Mouse (Mus musculus) testis, postnatal 10 days (tissue): Measurements from ENCODE around the gene Lix1l.

ENCODE experiments used
- DNase-seq: peaks from one replicate; pipeline ENCODE4 v3.0.0; 2021; ENCODE audit warnings: low spot score

The Lix1l gene

DNA sequence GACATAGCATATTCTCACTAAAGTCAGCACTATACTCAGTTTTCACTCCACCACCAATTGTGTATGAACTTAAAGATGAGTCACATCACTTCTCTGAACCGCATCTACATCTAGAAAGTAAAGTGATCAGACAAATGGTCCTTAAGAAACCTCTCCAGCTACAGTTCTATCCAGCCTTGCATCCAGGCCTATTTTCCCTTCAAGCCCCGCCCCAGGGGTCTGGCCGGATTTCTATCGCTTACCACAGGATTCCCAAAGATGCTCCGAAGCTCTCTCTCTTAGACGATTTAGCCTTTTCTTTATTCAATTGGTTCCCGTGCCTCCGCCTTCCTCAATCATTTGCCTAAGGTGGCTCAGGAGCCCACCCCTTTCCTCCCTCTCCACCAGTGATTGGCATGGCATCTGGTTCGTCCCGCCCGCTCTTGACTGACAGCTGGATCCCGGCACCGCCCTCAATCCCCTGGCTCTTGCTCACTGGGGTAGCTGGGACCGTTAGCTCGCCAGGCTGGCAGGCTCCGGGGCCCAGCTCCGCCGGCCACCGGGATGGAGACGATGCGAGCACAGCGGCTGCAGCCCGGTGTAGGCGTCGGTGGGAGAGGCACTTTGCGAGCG, at the start of gene Lix1l:
Gene Lix1l, plus strand, starts transcription at position 511 of the 612 bp plus-strand sequence.
- DNase-seq = peak; percentile 93

GRCm38 (mm10) chr3:96551203-96551602, 49.7 kb upstream of the Lix1l start:
- DNase-seq = peak; percentile 75

DNA sequence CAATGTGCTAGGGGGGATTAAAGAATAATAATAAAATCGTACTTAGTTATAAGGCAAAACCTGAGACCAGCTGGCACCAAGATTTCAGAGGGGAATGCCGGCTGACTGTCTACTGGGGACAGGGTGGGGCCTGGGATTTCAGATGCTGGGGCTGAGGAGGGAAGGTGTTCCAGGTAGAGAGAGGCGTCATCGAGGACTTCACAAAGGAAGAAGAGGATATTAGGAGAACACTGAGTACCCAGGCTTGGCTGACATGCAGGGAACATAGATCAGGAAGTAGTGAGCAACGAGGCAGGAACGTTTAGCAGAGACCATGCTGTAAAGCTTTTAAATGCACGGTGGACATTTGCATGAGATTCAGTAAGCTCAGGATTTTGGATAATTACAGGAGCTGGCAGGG, 49.1 kb upstream of the Lix1l start:
- no peak for DNase-seq

GRCm38 (mm10) chr3:96553601-96554000, 47.3 kb upstream of the Lix1l start:
- DNase-seq = no peak

DNA sequence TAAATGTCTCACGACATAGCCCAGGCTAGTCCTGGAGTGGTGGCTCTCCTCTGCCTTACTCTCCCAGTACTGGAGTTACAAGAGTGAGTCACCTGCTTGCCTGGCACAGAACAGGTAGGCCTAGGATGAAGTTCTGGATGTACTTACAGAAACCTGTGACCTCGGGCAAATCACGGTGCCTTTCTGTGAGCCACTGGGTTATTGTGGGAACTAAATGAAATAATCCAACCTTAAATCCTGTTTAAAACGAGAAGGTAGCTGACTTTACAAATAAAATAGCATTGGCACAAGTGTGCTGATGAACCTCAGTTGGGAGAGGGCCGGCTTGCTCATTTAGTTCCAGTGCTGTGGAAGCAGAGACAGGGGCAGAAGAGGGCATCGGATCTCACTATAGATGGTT, 46.7 kb upstream of the Lix1l start:
- no peak for DNase-seq

- peak; percentile 77 for DNase-seq
These were observed 45.8 kb upstream of the Lix1l start for GRCm38 (mm10) chr3:96555041-96555596.

GRCm38 (mm10) chr3:96555999-96556614, 44.8 kb upstream of the Lix1l start:
- DNase-seq = no peak

DNA sequence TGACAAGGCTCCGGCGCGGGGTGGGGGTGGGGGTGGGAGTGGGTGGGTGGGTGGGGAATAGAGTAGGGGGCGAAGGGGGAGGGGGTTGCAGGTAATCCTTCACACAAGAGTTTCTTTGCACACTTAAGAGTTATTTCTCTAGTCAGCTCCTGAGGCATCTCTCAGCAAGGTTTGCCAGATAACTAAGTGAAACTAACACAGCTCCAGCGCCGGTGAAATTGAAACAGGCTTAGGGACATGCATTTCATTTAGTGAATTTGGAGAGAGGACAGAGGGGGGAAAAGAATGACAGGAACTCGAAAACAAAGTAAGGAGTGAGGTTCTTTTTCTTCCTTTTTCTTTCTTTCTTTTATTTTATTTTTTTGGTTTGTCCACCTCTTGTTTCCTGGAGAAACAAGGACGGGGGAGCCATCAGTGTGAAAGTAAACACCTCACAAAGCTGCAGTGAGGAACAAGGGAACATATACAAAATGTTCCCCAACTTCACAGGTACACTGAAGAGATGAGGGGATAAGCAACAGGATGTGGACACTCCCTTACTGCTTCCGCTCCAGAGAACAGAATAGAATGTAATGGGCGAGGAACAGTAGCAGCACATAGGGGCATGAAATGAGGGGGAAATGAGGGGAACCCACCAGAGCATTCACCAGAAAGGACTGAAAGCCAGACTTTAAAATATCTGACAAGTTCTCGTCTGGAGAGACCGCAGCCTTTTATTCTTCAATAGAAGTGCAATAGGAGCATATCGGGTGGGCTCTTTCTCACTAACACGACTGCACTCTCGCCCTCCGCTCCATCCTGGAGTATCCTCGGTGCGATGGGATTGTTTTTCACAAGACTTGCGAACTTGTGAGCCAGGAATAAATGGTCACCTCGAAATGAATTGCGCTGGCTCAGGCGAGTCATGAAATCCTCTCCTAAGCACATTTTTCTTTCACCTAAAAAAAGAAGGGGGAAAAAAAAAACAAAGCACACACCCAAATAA, 44.0 kb upstream of the Lix1l start:
- DNase-seq = no peak

- DNase-seq = peak; percentile 98
These were observed 43.3 kb upstream of the Lix1l start, which contains the start of gene Txnip for GRCm38 (mm10) chr3:96557694-96558093. Txnip (plus strand) TSS chr3:96557957.

DNA sequence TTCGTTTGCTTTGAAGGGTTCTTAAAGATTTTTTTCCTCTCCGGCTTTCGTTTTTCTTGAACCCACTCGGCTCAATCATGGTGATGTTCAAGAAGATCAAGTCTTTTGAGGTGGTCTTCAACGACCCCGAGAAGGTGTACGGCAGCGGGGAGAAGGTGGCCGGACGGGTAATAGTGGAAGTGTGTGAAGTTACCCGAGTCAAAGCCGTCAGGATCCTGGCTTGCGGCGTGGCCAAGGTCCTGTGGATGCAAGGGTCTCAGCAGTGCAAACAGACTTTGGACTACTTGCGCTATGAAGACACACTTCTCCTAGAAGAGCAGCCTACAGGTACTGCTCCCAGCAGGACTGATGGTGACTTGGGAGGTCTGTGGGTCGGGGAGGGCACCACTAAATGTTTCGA, 42.8 kb upstream of the Lix1l start:
- DNase-seq = no peak

DNA sequence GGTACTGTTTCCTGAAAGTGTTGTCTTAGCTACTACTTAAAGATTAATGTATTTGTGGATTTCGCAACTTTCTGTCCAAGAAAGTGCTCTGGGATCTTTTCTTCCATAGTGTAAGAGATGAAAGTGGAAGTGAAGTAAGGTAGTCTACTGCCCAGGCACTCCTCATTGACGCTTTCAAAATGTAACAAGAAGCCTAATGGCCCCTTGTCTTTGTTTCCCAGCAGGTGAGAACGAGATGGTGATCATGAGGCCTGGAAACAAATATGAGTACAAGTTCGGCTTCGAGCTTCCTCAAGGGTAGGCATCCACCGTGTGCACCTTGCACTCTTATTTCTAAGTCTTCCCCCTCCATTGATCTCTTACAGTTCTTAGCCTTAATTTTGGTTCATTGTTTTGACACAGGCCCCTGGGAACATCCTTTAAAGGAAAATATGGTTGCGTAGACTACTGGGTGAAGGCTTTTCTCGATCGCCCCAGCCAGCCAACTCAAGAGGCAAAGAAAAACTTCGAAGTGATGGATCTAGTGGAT, 42.2 kb upstream of the Lix1l start:
- no peak for DNase-seq

DNA sequence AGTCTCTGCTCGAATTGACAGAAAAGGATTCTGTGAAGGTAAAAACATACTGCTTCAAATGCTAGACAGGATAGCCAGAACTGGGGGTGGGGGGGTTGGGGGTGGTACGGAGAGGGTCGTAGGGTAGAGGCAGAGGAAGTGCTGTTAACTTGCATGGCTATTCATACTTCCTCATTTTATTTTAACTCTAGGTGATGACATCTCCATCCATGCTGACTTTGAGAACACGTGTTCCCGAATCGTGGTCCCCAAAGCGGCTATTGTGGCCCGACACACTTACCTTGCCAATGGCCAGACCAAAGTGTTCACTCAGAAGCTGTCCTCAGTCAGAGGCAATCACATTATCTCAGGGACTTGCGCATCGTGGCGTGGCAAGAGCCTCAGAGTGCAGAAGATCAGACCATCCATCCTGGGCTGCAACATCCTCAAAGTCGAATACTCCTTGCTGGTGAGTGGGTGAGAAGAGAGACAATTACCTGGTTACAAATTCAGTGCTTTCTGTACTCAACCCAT, 41.5 kb upstream of the Lix1l start:
- DNase-seq = no peak

DNA sequence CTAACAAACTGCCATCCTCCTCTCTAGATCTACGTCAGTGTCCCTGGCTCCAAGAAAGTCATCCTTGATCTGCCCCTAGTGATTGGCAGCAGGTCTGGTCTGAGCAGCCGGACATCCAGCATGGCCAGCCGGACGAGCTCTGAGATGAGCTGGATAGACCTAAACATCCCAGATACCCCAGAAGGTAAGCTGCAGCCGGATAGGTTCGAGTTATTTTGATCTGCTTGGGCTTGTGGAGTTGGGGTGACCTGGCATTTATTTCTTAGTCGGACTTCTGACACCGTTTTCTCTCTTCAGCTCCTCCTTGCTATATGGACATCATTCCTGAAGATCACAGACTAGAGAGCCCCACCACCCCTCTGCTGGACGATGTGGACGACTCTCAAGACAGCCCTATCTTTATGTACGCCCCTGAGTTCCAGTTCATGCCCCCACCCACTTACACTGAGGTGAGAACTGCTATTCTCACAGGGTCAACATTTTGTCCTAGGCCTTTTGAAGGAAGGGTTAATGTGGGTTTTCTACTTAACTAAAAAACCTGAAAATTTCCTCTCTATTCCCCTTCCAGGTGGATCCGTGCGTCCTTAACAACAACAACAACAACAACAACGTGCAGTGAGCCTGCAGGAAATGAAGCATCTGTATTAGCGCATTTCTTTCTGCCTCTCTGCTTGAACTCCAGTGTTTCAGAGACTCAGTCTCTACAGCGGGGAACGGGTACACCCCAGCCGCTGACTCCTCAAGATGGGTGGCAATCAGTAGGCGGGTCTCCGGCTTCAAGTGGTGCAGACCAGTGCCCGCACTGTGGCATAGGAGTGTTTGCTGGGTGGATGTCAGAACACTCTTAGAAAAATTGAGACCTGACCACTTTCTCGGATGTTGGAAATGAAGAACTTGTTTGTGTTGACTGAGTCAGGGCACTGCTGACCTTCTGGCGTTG, 40.8 kb upstream of the Lix1l start:
- DNase-seq = no peak

DNA sequence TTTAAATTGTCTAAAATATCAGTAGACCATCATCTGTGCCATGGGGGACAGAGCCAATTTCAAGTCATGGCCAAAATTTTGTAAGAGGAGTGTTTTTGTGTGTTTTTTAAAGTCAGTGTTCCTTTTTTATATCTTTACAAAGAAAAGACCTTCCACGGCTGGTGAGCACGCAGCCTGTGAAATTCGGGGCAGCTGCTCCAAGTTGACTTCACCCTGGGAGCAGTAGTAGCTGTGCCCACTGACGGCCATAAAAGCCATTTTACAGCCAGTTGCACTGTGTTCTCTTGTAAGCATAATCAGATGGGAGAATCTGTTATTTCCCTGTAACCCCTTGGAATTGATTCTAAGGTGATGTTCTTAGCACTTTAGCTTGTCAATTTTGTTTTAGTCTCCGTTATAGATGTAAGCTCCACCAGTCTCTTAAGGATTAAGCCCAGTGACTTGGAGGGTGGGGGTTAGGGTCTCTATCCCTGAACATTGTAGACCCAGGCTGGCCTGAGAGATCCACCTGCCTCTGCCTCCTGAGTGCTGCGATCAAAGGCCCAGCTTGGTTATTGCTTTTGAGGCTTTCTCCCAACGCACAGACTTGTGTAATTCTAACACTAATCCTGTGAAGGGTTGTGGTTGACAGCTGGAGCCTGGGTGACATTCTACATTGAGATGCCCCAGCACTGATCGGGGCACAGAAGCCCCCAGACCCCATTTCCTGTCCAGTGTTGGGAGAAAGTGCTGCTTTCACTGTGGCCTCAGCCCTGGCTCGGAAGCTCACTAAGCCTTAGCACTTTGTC, 39.9 kb upstream of the Lix1l start:
- no peak for DNase-seq

DNA sequence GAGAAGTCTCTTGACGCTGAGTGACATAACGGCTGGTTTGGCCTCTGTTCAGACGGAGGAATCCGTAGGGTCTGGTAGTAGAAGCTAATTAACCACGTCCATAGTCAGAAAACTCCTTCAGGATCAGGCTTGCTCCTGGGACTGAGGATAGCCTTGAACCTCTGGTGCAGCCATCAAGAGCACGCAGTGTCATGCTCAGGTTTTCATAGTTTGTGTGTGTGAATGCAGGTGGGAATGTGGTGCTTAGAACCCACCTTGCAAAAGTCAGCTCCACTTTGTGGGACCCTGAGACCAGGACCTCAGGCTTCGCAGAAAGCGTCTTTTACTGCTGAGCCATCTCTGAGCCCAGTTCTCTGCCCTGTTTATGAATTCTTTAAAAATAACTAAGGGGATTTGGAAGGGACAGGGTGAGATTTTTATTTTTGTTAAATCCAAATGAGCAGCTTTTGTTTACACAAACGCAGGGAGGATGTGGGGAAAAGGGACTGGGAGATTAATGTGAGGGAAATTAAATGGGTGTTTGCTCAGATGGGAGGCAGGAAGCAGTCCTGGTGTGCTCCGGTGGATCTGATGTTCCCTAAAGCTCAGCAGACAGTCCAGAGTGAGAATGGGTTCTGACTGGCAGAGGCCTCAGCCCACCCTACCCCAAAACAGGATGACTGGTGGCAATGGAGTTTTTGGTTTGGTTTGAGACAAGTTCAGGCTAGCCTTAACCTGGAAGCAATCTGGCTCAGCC, 38.8 kb upstream of the Lix1l start:
- DNase-seq = no peak

DNA sequence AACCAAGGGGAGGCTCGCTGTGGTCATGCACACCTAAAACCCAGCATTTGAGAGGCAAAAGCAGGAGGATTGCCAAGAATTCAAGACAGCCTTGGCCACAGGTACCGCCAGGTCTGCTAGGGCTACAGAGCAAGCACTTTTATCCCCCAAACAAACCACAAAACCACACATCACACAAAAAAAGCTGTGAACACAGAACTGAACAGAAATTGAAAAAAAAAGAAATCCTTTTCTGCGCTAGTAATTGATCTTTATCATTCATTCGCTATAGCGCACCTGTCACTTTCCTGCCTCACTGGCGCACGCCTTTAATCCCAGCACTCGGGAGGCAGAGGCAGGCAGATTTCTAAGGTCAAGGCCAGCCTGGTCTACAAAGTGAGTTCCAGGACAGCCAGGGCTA, 37.7 kb upstream of the Lix1l start:
- DNase-seq = no peak

- no peak for DNase-seq
These were observed 36.9 kb upstream of the Lix1l start for GRCm38 (mm10) chr3:96563911-96564632.

GRCm38 (mm10) chr3:96564633-96565032, 36.3 kb upstream of the Lix1l start:
- no peak for DNase-seq

DNA sequence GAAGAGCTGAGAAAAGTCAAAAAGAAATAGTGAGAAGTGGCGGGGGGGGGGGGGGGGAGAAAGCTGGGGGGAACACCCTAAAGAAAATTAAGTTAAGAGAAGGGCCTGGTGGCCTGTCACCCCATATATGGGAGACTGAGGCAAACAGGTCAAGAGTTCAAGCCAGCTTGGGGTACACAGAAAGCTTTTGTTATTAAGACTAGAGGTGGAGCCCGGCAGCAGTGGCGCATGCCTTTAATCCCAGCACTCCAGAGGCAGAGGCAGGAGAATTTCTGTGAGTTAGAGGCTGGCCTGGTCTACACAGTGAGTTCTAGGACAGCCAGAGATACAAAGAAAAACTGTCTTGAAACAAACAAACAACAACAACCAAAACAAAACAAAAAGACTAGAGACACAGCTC, 35.8 kb upstream of the Lix1l start:
- DNase-seq = no peak
